Mouse (Mus musculus): ENCODE data around the gene Gstm6.

DNA sequence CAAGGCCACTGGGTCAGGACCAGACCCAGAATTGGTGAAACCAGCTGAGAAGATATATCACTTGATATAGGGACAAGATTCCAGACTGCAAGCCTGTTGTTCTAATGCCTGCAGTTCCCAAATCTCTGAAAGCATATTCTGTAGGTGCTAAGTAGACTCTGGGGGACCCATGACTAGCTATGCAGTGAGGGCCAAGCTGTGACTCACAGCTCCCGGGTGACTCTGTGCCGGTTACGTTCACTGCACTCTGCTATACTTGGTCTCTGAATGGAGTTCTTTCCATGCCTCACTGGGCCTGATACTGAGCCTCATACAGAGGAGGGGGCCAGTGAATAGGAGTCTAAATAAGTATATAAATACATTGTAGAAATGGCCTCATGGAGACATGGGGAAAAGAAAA lies 15.7 kb downstream of the Gstm6 start:
- TF ChIP-seq CTCF (IDR thresholded peaks at IDR 0.05; ENCODE audit: extremely low read depth, insufficient read depth, insufficient read length, insufficient replicate concordance) (no peak), POLR2A (IDR thresholded peaks at IDR 0.05; ENCODE audit: low read depth, low read length) (no peak)

All from spleen, adult 2 months (tissue).